Mouse (Mus musculus) c-Kit-positive CD71-negative TER-119-negative erythroid progenitor cells, embryonic 14.5 days (primary cell): ENCODE results near the gene Gm33543.

Source experiments
- DNase-seq: peaks from one replicate; pipeline ENCODE4 v3.0.0-alpha.2; 2013; ENCODE audit warnings: low read depth

Gm33543 gene

DNA sequence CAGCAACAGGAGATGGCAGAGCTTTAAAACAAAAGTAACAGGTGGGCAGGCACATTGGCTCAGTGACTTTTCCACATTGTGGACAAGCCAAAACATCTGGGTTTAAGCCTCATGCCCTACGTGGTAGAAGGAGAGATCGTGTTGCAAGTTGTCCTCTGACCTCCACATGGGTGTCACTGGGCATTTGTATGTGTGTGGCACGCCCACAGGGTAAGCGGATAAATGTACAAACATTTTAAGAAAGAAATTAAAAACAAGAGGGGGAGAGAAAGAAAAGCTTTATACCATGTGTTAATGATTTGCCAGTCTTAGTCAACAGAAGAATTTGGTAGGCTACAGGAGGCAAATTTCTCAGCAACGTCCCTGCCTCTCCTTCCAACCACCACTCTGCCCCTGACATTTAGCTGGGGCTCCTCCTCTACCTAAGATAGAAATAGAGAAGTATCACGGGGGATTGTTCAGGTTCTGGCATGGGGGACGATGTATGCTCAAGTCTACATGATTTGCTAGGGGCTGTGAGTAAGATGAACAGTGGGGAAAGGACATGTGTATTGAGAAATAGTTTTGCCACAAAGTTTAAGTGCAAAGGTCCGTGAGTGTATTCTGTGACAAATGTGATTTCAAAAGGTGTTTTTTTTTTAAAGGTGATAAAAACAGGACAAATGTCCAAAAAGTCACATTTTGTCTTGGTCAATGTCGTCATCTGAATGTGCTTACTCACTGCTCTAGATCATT, 6.0 kb downstream of the Gm33543 start:
- DNase-seq = no peak

DNA sequence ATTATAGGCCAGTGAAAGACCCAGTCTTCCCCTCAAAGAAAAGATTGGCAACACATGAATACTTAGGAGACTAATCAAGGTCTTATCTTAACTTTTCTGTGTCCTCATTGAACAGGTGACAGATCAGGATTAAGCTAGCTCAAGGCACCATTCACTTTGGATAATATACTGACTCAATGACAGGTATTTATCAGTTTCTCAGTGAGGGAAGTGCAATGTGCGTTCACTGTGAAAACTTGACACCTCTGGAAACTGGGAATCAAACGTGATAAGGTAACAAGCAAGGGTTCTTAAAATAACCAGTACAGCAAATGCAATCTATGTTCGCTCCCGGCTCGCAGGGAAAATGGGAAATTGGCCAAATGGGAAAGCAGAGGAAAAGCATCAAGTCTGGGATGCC, 11.8 kb downstream of the Gm33543 start:
- no peak for DNase-seq

DNA sequence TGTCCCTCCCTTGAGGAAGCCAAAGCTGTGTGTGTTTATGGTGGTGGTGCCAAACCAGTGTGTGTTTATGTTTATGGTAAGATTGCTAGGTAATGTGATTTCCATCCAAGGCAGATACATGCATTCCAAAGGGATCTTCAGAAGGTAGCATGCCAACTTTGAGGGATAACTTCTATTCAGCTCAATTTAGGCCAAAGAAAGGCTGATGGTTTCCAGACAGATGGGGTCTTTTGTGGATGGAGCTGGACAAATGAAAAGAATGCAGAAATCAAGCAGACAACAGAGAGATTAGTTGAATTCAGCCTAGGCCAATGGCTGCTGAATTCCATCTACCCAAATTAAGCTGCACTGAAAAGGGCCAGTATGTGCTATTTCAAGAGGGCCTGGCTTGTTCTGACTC, 13.3 kb downstream of the Gm33543 start:
- DNase-seq = no peak

DNA sequence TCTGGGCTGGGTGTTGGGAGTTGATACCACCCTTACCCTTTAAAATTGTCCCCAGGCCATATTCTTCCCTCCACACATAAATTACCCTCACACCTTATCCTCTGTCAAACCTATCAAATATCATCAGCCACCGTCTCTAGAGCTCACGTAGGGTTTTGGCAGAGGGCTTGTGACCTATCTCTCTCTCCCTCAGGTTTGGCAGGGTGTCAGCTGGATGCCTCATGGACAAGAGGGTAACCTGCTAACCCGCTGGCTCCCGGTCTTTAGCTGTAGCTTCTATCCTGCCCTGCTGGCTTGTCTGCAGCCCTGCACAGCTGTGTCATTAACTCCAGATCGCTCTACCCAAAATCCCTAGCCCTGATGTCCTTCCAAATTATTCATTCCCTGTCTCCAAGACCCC, 14.4 kb downstream of the Gm33543 start:
- no peak for DNase-seq

DNA sequence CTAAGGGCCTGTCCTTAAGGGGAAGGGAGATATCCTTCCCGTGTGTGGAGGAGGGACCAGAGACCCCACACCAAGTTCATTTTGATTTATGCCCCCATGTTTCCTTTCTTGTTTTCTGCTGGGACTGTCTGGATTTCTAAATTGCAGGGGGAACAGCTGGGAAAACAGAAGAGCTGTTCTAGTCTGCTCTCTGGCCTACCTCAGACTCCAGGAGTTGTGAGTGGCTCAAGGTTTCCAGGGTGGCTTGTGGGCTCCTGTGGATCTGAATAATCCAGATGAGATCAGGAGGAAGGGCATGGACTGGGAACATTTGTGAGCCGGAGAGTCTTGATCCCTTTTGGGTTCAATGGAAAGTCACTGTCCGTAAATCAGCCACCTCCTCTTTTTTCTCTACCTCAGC, 17.1 kb downstream of the Gm33543 start:
- no peak for DNase-seq

DNA sequence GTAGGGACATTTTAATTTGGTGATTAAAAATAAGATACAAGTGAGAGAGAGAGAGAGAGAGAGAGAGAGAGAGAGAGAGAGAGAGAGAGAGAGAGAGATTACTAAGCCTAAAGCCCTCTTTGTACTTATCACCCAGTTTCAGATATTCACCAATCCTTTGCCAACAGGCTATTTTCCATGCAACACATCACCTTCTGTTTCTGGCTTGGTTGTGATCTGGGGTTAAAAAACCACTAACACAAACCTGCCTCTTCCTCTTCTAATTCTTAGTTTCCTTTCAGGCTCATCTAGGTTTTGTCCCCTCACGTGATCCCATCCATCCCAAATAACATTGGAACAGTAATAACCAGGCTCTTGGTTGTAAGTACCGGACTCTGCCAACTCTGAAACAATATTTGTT, 24.2 kb downstream of the Gm33543 start:
- DNase-seq = no peak

DNA sequence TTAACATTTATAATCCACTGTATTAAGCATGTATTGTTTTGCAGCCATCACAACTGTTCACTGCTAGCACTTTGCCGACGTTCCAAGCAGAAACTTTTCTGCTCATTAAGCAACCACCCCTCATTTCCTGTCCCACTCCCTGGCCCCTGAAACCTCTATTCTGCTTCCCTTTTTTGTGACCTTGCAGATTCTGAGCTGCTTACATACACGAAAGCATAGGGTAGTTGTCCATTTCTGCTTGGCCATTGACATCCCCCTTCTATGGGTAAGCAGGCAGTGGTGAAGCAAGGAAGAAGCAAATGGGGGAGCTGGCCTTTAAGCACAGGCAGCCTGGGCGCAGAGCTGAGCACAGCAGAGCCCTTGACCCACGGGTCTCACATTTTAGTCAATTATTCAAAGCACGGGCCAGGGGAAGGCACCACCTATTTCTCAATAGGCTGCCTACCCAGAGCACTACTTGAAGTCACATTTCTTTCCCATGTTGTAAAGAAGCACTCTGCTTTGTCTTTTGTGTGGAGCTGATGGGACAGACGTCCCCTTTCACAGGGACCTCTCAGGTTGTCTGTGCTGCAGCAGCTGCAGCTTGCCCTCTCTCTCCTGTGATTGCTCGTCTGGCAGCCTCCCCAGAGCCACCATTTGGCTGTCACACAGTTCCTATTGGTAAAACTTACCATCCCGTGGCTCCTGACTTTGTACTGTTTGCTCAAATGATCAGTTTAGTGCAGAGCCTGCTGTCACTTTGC, 25.1 kb downstream of the Gm33543 start:
- peak; percentile 34 for DNase-seq

DNA sequence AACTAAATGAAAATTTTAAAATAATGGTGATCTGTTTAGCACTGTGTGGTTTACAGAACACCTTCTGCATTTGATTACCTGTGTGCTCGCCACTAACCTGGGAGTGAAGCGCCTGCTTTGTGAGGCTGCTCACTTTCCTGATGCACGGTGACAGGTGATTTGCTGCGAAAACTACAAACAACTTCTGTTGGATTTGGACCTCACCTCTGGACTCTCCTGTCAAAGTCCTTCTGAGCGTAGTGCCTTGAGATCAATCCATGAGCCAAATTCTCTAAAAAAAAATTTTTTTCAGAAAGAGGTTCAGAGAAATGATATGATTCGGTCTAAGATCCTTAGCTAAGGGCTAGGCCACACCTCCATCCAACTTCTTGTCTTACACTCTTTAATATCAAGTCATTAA, 28.4 kb downstream of the Gm33543 start:
- no peak for DNase-seq

DNA sequence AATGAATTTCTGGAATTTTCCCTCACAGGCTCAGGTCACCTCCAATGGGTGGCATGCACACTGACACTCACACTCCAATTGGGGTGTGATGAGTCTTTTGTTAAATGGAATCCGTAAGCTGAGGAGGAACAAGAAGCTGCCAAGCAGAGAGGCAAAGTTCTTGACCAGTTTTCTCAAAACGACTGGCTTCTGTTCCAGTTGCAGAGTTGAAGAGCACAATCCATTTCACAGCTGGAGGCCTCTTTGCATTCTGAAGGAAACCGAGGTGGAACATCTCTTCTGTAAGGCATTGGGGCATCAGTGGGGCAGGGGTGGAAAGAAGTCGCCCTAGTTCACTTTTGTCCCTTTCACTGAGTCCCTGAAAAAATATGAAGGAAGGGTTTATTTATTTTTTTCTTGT, 30.9 kb downstream of the Gm33543 start:
- DNase-seq = no peak

DNA sequence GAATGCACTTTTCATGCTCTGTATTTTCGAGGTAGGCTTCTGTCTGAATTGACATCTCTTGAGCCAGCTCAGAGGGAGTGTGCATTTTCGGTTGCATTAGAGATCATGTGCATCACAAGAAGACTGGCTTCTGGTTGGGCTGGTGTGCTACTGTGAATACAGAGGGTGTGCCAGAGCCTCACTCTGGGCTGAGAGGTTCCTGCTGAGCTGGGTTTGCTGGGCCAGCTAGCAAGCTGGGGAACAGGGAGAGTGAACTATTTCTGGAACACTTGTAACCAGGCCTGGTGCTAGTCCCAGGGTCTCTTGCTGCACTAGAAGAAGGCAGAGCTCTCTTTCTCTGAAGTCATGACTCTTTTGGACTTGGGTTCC, 41.3 kb downstream of the Gm33543 start:
- DNase-seq = no peak

DNA sequence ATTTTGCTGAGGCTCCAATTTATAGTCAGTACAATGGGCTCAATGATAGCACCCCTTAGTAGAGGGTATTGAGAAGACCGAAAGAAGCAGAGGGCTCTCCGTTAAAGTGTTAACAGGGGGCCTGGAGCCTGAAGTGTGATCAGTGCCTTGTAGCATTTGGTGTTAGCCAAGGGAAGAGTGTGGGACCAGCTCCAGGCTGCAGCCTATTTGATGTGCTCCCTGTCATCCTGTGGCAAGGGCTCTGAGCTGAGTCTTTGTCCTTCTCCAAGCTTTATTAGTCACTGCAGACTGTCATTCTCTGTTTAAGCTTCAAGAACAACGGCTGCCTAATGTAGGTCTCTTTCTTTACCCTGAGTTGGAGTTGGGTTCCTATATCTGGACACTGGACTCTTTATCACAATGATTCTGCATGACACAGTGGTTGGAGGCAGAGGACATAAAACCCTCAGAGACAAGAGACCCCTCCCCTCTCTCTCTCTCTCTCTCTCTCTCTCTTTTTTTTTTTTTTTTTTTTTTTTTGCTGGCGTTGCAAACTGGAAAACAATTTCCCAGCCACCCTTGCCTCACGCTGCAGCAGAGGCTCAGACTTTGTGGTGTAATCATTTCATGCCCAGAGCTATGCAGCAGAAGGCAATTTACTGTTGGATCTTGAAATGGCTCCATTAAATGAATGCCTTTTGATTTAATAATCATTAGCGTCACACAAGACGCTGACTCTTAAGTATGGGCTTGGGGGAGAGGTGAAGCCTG, 41.9 kb downstream of the Gm33543 start:
- no peak for DNase-seq

DNA sequence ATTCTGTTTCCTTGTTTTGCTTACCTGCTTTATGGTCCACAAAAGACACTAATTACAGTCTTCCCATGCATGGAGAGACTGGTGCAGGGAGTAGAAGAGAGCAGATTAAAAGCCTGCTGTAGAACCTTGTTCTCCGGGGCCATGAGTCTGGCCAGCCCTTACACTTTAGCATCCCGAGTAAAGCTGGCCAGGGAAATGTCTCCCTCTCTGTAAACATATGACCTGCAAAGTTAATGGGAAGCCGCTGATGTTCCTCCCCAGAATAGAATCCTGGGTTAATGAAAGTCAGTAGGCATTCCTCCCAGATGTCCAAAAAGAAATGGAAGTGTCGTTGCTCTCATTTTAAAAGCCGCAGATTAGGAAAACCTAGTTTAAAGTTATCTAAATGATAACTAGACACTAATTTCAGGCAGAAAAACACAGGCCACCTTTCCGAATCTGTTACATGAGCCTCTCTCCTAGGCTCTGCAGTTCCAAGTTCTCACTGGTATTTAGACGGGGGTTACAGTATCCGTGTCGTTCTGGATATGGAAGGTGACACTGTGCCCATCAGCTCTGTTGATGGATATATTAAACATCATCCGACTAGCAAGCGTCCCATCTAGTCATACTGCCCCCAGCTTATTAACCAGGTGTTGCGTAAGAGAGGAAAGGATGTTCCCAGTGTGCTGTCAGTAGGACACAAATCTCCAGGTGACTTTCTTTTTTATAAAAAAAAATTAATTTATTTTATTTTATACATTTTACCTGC, 44.9 kb downstream of the Gm33543 start:
- DNase-seq = no peak

DNA sequence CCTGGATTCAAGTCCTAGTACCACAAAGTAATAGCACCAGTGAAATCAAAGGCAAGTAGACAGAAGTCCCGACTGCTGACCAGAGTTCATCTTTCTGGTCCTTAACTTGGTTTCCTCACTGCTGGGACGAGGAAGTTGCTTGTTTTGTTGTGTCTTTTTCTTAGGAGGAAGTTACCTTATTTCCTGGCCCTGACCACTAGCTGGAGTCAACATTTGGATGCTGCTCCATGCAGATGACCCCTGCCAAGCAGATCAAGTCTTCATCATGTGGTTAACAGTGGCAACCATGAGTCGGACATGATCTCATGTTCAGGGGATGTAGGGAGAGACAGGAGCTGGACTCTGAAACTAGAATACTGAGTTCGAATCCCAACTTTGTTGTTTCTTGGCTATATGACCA, 47.2 kb downstream of the Gm33543 start:
- DNase-seq = no peak

DNA sequence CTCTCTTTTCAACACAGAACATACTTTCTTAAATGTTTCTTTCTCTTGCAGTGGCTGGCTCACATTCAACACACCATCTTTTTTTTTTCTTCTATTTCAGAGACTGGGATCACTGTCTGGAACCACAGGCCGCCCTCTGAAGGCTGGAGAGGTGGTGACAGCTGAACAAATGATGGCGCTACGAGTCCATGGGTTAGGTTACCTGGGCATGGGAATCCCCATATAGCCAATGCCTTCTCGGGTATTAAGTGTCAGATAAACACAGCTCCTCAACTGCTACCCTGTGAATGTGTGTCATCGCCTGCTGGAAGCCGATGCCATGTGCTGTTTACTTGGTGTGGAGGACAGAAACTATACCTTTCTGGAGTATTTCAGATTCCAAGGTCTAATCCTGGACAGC, 48.0 kb downstream of the Gm33543 start:
- no peak for DNase-seq

DNA sequence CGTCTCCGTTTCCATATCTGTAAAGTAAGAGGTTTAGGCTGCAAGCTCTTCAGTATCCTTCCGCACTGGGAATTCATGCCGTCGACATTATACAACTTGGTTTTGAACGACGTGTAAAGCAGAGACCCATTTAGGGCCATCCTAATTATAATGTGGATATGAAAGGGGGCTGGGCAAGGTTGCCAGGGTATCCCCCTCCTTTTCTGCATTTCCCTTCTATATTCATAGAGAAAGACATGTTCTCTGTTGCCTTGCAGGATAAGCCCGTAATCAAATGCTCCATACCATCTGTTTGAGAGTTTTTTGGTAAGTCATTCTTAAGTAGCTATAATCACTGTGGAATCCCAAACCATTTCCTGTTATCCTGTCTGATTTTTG, 51.3 kb downstream of the Gm33543 start:
- DNase-seq = no peak

DNA sequence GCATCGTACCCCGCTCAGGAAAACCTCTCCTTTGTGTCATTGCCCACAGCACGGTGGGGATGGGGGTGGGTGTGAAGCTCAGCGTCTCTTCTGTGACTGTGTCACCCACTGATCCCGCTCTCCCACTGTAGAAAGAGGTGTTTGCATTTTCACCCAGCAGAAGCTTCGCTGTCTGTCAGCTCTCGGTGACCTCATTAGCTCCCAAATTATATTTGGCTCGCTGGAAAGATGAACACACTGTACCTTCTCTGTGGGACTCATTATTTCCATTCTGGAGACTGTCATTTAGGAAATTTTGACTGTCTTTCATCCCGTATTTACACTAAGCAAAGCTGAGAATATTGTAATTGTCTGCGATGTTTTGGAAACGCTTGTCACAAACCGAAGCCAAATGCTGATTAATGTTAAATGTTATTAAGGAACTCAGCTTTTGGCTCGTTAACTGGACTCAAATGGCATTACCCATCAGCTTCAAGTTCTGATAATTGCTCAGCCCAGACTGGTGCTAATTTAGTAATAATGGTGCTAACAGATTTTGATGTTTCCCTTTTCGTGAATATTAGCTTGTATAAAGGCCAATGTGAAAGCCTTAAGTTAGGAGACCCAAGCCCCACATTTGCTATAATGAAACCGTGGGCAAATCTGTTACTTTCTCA, 51.8 kb downstream of the Gm33543 start:
- DNase-seq = no peak

DNA sequence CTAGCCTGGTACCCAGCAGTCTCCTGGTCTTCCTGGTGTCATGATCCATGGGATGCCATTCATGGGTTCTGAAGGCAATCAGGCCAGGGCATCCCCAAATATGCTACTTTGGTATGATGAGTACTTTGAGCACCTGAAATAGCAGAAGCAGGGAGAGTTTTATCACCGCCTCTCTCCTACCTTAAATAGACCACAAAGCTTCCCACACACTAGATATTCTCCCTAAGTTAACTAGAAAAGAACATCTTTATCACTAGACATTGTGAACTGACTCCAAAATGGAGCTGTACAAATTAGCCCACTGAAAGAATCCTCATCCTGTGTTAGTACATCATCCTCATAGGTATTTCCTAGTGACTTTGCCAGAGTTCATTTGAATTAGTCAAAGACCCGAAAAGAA, 55.6 kb downstream of the Gm33543 start:
- DNase-seq = no peak

DNA sequence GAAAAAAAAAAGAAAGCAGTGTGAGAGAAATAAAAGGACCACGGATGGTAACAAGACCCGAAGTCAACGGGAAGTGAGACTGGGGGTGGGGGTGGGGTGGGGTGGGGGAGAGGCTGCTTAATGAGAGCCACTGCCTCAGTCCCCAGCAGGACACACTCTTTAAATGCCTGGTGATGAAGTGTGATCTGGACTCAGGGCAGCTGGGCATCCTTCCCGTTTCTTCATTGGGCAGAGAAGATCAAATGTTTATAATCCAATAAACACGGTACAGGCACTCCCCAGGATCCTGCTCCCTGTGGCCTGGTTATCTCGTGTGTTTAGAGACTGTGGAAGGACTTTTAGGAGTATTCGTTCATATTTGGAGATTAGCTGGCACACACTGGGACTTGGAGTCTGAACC, 57.9 kb downstream of the Gm33543 start:
- no peak for DNase-seq

DNA sequence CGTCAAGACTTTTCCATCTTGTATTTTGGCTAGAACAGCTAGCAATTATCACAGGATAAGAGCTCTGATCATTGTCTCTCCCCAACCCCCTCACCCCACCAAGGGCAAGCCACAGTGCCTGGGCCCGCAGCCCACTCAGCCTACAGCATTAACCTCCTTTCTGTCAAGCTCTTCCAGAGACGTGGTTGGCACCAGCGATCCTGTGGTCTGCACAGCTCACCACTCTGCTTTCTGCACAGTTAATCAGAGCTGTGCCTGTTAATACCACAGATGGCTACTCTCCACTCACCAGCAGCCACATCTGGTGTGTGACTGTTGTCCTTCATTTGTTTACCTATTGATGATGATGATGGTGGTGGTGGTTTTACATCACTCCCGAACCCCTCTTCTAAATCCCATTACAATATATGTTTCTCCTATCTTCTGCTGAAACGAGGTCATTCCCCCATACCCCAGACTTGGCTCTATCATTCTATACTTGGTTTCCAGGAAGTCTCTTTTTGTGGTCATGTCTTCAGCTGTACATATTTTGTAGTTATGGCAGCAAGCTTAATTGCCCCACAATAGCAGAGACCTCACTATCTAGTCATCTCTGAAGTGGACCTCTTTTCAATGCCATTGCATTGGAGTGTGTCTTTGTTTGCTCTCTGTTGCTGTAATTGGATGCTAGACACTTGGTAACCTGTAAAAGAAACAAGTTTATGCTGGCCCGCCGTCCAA, 61.7 kb downstream of the Gm33543 start:
- DNase-seq = no peak

DNA sequence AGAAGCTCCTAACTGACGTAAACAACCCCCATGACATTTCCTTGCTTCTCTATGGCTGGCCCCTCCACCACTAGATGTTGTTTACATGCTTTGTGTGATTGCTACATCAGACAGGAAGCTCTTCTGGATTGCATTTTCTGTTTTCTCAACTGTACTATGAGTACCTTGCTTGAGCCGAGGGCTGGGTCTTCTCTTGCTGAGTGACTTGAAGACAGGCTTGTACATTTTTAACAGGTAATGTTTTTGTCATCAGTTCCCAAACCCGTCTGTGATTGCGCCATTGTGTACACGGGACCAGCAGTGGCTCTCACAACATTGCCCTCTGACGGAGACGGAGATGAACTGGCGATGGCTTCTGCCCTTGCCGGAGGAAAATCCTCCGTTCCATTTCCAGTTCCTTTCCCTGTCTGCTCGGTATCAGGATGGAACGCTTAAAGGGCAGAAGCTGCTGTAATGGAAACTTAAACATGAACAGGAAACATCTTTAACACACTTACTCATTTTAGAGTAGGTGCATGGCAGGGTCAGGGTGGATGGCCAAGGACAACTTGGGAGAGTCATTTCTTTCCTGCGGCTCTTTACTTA, 62.8 kb downstream of the Gm33543 start:
- DNase-seq = no peak

DNA sequence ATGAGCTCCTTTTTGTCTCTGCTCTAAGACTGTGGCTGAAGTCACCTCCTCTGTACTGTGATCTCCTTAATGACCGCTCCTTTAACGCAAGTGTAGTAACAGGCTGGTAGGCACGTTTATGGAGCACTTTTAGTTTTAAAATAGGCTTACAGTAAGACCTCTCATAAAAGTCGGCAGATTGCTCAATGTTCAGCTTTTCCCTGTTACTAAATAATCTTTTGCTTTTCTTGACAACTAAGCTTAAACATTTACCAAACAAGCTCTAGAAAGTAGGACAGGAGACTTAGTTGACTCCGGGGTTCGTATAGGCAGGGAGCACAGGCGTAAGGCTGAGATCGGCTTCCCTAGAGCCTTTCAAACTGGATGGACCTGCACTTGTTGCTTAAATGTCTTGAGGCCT, 64.1 kb downstream of the Gm33543 start:
- DNase-seq = no peak
